Mouse (Mus musculus) left cerebral cortex, postnatal 10 days (tissue): ENCODE data around the gene Igf2bp3. TPM values are rescaled to one million over a fixed set of nuclear protein-coding genes. Genes with fewer than 3 reads are reported as not detected.

ENCODE experiments used
- DNase-seq, 2 experiments: peaks; one replicate each; pipeline ENCODE4 v3.0.0; 2021 to 2022; ENCODE audit warnings: low spot score in 2 of 2, mixed read lengths in 1 of 2; ENCODE audit errors: extremely low spot score in 1 of 2
- intact Hi-C: fragments of 180-260 bp; cut with DNase I; formaldehyde crosslinking; loops from one replicate; pipeline ENCODE4 v1.15.1; 2025
- total RNA-seq, 2 experiments: library from RNA; stranded (reverse); gene quantifications; 2 replicates each; pipeline ENCODE4 v1.2.3; 2021

Gene Igf2bp3
- total RNA-seq, 2 experiments from 2014 or later, result 1.2 TPM

DNA sequence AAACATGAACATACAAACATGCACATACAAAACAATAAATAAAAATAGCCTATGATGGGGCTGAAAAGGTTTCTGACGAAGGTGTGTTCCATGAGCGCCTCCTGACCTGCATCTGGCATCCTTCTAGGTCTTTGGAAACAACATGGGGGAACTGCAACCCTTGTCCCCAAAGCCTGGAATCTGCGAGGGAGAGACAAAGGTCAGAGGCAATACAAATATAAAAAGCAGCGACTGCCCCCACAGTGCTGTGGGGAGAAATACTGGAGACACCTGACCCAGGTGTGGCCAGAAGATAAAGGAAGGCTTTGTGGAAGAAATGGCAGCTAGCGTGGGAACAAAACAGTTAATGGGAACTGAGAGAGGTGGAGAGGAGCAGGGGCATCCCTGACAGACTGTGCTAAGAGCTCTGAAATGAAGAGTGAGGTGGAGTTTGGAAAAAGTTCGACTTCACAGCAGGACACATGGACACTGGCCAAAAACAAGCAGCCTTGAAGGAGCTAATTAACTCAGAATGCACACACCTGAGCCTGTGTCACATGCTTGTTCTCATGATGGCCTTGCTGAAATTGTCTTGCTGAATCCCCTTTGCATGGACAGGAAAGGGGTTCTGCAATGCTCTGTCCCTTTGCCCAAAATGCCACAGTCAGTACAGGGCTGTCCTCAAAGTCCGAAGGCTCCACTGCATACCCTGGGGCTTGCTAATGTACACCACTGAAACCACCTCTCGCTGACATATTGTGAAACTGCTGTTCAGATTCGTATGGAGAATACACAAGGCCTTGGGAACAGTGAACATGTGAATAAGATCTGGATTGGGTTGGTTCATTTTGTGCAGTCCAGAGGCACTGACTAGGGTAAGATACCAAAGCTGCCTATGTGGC, 64.2 kb downstream of the Igf2bp3 start:
- no peak for DNase-seq
- intact Hi-C loops, result no loop called here

DNA sequence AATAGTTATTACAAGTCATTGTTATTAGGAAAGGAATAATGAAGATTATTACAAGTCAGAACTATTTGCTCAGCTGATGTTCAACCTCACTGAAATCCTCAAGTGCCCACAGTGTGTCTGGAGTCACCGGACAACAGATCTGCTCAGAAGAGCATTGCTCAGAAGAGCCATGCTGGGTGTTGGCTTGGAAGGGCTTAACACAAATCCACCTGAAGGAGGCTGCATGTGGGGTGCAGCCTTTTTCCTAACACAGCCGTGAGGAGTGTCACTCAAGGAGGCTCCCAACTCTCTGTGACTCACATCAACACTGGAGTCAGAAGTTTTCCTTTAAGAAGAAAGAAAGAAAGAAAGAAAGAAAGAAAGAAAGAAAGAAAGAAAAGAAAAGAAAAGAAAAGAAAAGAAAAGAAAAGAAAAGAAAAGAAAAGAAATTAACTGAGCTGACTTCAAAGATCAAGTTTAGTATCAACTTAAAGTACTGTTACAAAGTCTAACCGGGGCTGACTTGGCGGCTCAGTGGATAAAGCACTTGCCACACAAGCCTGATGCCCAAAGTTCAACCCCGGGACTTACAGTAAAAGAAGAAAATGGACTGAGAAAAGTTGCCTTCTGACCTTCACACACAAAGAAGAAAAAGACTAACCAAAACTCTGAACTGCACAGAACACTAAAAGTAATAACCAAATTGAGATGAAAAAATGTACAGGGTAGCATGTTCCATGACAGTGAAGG, 65.4 kb downstream of the Igf2bp3 start:
- intact Hi-C loops, result no loop called here
- DNase-seq, result no peak

DNA sequence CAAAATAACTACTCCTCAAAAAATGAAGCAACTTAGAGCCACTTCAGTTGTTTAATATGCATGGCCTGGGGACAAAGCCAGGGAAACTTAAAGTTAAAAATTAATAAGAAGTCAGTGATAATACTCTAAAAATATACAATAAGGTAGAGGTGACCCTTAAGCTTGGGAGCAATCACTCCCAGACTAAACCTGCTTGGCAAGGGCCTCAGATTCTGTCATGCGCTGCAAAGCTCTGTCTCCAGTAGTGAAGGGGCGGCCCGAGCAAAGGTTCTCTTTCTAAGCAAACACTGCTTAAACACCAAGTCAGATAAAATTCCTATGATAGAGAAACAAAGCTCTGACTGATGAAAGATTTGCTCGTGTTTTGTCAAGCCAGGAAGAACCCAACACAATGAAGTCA, 66.0 kb downstream of the Igf2bp3 start:
- intact Hi-C loops, result no loop called here

DNA sequence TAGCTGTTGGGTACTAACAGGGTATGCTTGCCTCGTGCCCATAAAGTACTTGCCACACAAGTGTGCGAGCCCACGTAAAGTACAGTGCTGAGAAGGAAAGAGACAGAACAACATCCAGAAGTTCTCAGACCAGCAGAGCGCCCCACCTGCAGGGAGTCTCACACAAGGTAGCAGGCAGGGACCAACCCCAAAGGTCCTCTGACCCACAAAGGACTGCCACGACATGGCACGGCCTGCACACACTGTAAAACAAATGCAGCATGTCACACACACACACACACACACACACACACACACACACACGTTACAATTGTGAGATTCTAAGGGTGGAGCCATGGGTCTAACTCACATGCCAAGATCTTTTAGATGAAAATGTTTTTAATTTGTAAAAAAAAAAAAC, 66.4 kb downstream of the Igf2bp3 start:
- intact Hi-C loops, result no loop called here
- no peak for DNase-seq

More for the DNA sequence above, 66.0 kb downstream of the Igf2bp3 start:
- DNase-seq, result no peak

DNA sequence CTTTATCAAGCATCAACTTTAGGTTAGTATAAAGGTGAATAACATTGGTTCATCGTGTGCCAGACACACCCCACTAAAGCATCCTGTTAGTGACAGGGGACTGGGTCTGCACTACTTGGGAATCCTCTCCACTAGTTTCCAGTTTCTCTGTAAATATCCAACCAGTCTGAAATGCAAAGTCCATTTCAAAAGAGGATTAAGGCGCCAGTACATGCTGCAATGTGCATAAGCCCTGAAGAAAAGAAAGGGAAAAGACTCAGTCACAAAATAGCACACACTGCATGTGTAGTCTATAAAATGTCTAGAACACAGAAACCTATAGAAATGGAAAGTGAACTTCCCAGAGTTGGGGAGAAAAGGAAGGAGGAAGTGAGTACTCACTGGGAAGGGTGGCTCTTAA, 68.3 kb downstream of the Igf2bp3 start:
- no peak for DNase-seq
- intact Hi-C loops, result no loop called here

DNA sequence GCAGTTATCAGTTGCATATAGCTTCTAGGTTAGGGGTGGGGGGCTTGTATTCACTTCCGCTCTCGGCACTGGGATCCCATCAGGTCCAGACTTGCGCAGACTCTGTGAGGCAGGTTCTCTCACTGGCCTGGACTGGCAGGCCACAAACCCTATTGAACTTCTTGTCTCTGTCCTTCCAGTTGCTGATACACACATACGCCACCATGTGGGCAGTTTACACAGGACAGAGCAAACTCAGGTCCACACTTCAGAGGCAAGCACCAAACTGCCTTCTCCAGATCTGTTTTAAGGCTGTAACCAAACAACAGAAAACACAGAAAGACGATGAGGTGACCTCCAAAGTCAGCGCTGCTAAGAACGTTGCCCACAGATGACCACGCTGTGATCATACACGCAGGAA, 72.3 kb downstream of the Igf2bp3 start:
- intact Hi-C loops, result no loop called here

DNA sequence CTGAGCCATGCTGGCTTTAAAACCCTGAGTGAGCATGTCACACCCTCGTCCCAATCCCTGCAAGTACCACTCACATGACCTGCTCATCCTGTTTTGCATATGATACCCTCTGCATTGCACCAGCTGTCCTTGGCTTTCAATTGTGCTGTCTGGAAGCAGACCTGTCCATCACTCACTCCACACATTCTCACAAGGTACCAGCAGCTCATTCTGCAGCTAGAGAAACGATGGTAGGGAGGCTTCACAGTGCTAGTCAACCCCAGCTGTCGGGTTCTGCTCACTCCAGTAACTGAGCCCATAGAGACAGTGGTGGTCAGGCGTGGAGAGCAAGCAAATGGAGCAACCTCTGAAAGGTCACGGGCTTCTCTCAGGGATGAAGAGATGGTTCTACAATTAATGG, 73.6 kb downstream of the Igf2bp3 start:
- intact Hi-C loops, result no loop called here
- DNase-seq, result no peak

More for the DNA sequence above, 72.3 kb downstream of the Igf2bp3 start:
- DNase-seq, result no peak

DNA sequence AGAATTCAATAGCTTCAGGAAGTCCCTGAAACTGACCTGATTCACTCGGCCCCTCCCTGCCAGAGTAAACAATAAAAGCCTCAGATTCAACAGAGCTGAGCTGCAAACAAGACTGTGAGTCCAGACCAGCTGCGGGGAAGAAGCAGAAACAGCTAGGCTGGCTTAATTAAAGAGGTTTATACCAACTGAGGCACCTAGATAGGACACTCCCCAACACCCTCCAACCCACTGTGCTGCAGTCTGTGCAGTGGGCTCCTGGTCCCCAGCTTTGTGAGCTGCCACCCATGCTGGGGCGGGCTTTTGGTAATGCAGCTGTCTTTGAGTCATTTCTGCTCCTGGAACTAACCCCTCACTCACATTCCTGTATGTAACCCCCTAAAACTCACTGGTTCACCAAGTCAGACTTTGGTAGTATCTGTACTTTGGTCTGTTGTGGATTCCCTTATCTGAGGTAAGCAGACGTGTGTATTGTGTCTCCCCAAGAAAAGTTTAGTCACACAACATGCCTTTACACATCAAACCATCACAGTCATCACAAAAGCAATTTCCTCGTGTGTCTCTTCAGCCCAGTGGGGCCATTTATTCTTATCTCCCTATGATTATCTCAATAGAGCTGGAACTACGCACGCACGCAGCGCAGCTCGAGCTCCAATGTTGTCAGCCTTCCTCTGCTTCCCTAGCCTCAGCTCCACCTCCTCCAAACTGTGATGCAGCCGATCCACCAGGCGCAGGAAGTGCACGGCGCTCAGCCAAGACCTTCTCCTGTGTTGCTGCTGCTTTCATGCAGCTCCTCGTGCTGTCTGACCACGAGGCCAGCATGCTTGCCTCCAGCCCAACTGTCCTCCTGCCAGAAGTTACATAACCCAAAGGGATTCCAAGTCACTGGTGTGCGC, 76.4 kb downstream of the Igf2bp3 start:
- intact Hi-C loops, result no loop called here
- DNase-seq, result no peak

DNA sequence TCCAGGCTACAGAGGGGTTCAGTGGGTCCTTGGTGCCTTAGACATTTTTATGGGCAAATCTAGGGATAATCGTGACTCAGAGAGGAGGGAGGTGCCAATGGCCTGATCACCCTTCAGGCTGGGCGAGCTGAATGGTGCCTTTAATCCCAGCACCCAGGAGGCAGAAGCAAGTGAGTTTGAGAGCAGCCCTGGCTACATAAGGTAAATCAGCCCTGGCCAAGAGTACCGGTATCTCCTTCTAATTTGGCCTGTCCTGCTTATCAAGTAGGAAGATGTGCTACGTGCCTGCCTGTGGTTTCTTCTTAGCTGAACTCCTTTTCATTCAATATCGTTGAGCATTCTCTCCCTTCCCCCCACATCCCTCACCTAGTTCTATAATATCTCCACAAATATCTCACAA, 78.0 kb downstream of the Igf2bp3 start:
- intact Hi-C loops, result no loop called here
- DNase-seq, result no peak

DNA sequence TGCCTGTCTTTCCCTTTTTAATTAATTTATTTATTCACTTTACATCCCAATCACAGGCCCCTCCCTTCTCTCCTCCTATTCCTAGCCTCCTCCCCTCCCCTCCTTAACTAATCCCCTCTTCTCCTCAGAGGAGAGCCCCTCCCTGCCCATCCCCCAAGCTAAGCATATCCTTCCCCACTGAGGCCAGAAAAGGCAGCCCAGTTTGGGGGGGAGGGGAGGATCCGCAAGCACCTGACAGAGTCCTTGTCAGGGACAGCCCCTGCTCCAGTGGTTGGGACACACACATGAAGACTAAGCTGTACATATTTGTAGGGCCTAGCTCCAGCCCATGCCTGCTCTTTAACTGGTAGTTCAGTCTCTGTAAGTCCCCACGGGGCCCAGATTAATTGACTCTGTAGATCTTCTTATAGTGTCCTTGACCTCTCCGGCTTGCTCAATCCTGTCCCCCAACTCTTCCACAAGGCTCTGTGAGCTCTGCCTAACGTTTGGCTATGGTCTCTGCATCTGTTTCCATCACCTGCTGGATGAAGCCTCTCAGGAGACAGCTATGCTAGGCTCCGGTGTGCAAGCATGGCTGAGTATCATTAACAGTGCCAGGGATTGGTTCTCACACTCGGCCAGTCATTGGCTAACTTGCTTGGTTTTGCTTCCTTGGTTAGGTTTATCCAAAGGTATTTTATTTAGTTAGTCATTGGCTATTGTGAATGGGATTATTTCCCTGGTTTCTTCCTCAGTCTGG, 82.2 kb downstream of the Igf2bp3 start:
- intact Hi-C loops, result no loop called here
- DNase-seq, result no peak

DNA sequence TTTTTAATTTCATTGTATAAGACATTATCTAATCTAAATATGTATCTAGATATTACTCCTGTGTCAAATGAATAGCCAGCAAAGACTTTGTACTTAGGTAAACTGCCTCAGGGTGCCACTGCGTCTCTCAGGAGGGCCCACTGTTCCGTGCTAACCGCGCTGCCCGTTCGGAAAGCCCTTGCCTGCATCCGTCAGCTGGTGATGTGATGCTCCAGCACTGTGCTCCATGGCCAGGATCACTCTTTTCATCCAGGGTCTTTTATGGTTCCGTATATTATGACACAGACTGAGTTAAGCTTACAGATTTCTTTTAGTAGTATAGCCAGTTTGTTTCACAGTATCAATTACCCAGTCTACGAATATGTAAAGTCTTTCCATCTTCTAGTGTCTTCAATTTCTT, 82.9 kb downstream of the Igf2bp3 start:
- intact Hi-C loops, result no loop called here
- no peak for DNase-seq

DNA sequence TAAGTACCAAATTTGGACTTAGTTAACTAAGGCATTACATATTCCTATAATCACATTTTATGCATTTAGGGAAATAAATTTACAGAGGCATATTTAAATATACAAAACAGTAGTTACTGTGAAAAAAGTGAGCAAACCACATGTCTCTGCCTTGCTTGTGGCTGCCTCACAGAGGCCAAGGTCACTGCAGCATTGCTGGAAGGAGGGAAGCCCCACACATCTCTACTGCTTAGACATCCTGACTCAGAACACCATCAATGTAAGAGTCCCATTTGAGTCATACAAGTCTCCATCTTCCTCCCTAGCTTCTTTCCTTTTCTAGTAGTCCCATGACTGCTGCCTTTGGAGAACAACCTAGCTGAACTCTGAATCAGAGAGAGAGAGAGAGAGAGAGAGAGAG, 84.4 kb downstream of the Igf2bp3 start:
- intact Hi-C loops, result no loop called here
- DNase-seq, result no peak

DNA sequence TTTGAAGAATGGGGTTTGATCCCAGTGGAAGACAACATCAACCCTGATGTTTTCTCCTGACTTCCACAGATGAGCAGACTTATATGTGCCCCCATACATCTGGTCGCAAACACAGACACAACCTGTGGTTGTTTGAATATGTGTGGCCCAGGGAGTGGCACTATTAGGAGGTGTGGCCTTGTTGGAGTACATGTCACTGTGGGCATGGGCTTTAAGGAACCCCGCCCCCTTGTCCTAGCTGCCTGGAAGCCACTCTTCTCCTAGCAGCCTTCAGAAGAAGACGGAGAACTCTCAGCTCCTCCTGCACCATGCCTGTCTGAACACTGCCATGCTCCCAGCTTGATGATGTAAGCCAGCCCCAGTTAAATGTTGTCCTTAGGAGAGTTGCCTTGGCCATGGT, 94.4 kb downstream of the Igf2bp3 start:
- no peak for DNase-seq
- intact Hi-C loops, result no loop called here

DNA sequence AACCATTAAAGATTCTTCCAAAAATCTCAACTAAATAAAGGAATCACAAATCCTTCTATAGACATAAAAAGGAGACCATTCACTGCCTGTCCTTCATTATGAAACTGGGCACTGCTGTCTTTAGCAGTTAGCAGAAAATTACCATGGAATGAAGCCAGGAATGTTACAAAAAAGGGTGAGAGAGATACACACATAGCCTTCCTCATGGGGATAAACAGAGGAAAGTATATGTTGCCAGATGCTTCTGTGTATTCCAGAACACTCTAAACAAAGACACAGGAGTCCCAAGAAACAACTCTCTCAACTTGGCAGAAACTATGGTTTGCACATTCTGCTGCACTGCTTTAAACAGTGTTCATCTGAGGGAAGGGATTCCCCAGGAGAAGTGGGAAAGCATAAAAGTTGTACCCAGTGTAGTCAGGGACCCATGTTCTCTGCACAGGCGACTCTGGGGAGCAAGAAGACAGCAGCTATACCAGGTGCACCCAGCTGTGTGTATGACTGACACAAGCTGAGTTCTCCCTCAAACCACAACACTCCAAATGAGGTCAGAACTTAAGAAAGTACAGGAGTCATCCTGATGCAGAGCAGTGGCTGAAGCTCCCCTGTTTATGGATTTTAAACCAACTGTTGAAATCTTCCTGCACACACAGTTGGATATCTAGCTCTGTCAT, 95.2 kb downstream of the Igf2bp3 start:
- intact Hi-C loops, result no loop called here

DNA sequence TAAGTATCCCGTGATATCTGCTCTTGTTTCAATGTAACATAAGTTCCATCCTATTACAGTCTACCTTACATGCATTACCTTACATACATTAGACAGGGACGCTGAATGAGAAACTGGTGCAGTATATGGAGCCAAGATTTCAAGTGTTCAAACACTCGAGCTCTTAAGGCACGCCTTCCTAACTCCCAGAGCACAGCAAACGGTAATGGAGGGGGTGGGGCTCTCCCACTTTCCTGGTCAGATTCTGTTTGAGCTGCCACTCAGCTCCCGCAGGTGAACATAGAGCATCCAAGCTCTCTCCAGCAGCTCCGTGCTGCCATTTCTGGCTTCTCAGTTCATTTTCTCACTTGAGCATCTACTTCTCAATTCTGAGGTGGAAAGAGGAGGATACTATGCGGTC, 96.3 kb downstream of the Igf2bp3 start:
- intact Hi-C loops, result no loop called here
- DNase-seq, result no peak

More for the DNA sequence above, 95.2 kb downstream of the Igf2bp3 start:
- no peak for DNase-seq

DNA sequence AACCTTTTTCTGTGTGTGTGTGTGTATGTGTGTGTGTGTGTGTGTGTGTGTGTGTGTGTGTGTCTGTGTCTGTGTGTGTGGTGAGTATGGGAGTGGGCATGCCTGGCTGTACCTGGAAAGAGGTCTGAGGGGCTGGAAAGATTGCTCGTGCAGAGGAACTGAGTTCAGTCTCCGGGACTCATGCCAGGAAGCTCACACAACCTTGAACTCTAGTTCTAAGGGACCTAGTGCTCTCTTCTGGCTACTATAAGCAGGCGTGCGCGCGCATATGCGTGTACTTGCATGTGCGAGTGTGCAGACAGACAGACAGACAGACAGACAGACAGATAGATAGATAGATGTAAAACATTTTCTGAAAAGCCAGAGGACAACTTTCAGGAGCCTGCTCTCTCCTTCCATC, 98.5 kb downstream of the Igf2bp3 start:
- intact Hi-C loops, result no loop called here
- DNase-seq, result no peak

DNA sequence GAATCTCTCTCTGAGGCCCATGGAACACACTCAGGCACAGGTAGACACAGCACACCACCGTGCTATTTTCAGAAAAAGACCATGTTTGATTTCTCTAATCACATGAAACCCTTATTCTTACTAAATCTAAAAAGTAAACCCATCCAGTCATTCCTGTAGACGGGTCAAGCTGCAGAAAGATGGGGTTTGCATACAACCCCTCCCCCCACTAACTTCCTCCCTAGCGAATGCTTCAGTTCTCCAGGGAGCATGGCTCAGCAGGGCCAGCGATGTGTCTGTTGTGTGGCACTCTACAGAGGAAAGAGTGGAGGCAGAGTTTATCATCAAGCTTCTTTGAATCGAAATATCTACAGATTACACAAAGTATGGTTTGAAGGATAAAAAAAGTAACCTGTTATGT, 99.2 kb downstream of the Igf2bp3 start:
- intact Hi-C loops, result no loop called here
- DNase-seq, result no peak

DNA sequence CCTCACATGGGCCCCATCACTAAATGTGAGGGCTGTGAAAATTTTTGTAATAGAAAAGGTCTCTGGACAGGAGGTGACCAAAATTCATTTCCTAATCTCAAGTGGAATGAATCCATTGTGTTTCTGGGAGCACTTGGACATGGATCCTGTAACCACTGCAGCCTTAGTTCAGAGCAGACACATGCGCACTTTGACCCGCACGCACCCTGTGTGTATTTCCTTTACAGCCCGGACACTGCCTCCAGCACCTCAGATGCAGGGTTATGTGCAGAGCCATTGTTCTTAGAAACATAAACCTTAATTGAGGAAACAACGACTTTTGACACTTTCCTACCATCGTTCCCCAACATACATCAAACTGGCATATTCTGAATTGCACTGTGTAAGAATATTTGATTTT, 100.3 kb downstream of the Igf2bp3 start:
- intact Hi-C loops, result no loop called here
- no peak for DNase-seq
